Mouse (Mus musculus): ENCODE results near the gene Bnc1. TPM values are rescaled to one million over a fixed set of nuclear protein-coding genes. Genes with fewer than 3 reads are reported as not detected.

The Bnc1 gene
- polyA plus RNA-seq, 1 experiment from 2014 or later = 0.87 TPM

DNA sequence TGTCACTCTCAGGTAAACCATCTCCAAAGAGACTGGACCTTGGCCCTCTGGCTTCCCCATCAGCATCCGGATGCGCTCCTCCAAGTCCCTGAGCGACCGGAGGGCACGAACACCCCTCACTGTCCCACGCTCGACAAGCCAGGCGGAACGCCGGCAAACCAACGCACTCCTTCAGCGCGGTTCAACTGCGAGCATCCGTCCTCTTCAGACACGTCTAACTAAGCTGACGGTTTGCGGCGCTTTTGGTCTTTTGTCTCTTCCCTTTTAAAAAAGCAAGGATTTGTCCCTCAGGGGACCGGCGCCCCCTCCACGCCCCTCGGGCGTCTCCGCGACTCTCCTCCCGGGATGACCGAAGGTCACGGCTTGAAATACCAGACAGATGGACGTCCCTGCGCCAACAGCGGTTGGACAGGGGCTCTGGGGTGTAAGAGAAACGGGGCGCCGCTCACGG, 456 bp downstream of the Bnc1 start:
- DNase-seq (ENCODE audit: low spot score) = no peak

DNA sequence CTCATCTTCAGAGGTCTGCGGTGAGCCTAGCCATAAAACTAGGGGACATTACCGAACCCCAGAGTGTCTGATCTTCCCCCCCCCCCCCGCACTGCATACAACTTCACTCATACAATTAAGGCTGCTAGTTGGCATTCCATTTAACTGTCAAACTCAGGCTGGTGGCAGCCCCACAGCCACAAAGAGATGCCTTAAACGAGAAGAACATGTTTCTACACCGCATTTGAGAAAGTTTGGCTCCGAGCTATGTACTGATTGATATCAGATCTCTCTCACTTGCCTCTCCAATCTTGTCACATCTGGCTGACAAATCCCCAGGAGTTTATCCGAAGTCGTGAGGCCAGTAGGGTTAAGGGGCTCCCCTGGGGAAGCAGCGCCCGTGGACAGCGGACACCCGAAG, 976 bp downstream of the Bnc1 start:
- Histone ChIP-seq H3K4me3 (ENCODE audit: low read depth, low read length) (peak overlapping the region; percentile 57), H3K27ac (replicated peaks) (no peak overlapping the region), H3K4me2 (replicated peaks; ENCODE audit: low read depth) (peak overlapping the region; percentile 84), H3K9me3 (ENCODE audit: control insufficient read depth, low read length) (no peaks in the 10 kb centered on the region), H3K36me3 (ENCODE audit: control insufficient read depth, insufficient read depth, low read length) (no peaks in the 10 kb centered on the region), H3K4me1 (replicated peaks; ENCODE audit: control insufficient read depth, insufficient read depth) (no peaks in the 10 kb centered on the region), H3K9ac (ENCODE audit: low read length) (no peak overlapping the region; the same call in 1 of the 2 replicates), H3K27me3 (ENCODE audit: control insufficient read depth, insufficient read depth, low read length) (peaks cover 10% of the 10 kb centered on the region)
- ATAC-seq (ENCODE audit: low FRiP score, low TSS enrichment) = no peak
- no peak for DNase-seq (ENCODE audit: low spot score)
- no peak for TF ChIP-seq CTCF (IDR thresholded peaks at IDR 0.05; ENCODE audit: low read depth)
- TF ChIP-seq EP300 (optimal IDR thresholded peaks at IDR 0.05) = no peak
- WGBS = 14% methylated on average over 12 of the region's 12 CpGs

More for the DNA sequence above, 456 bp downstream of the Bnc1 start:
- Histone ChIP-seq H3K4me2 (replicated peaks; ENCODE audit: low read depth) (peak overlapping the region; percentile 84), H3K4me3 (ENCODE audit: low read depth, low read length) (peak overlapping the region; percentile 57), H3K9me3 (ENCODE audit: control insufficient read depth, low read length) (no peaks in the 10 kb centered on the region), H3K9ac (ENCODE audit: low read length) (peak overlapping the region; percentile 28), H3K36me3 (ENCODE audit: control insufficient read depth, insufficient read depth, low read length) (no peaks in the 10 kb centered on the region), H3K27ac (replicated peaks) (no peak overlapping the region), H3K4me1 (replicated peaks; ENCODE audit: control insufficient read depth, insufficient read depth) (no peaks in the 10 kb centered on the region), H3K27me3 (ENCODE audit: control insufficient read depth, insufficient read depth, low read length) (peaks cover 10% of the 10 kb centered on the region)
- TF ChIP-seq CTCF (IDR thresholded peaks at IDR 0.05; ENCODE audit: low read depth) = no peak
- no peak for ATAC-seq (ENCODE audit: low FRiP score, low TSS enrichment)
- WGBS = under 1% methylated on average over 36 of the region's 36 CpGs

DNA sequence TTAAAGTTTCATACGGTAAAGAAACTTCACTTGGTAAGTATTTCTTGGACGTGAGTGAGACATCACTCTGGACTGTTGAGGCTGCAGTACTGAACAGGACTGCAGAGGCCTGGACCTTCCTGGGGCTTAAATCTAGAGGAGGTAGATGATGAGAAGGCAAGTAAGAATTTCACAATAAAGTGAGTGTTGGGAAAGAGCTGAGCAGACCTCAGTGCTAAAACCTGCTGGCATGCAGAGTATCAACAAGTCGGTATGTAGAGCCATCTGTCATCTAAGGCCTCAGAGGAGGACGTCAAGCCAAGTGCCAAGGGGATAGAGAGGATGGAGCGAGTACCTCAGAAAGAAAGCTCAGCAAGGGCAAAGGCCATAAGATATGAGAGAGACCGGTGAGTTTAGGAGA, 8.4 kb downstream of the Bnc1 start:
- Histone ChIP-seq H3K4me1 (replicated peaks; ENCODE audit: control insufficient read depth, insufficient read depth) (no peaks in the 10 kb centered on the region), H3K4me3 (ENCODE audit: low read depth, low read length) (no peak overlapping the region), H3K9me3 (ENCODE audit: control insufficient read depth, low read length) (no peaks in the 10 kb centered on the region), H3K9ac (ENCODE audit: low read length) (no peak overlapping the region), H3K27ac (replicated peaks) (no peak overlapping the region), H3K4me2 (replicated peaks; ENCODE audit: low read depth) (no peak overlapping the region), H3K27me3 (ENCODE audit: control insufficient read depth, insufficient read depth, low read length) (no peaks in the 10 kb centered on the region), H3K36me3 (ENCODE audit: control insufficient read depth, insufficient read depth, low read length) (no peaks in the 10 kb centered on the region)
- WGBS = 61% methylated on average over 6 of the region's 6 CpGs
- no peak for TF ChIP-seq CTCF (IDR thresholded peaks at IDR 0.05; ENCODE audit: low read depth)
- TF ChIP-seq EP300 (optimal IDR thresholded peaks at IDR 0.05) = no peak
- peak; percentile 26; the same call in 1 of the 2 replicates for ATAC-seq (ENCODE audit: low FRiP score, low TSS enrichment)
- DNase-seq (ENCODE audit: low spot score) = no peak

DNA sequence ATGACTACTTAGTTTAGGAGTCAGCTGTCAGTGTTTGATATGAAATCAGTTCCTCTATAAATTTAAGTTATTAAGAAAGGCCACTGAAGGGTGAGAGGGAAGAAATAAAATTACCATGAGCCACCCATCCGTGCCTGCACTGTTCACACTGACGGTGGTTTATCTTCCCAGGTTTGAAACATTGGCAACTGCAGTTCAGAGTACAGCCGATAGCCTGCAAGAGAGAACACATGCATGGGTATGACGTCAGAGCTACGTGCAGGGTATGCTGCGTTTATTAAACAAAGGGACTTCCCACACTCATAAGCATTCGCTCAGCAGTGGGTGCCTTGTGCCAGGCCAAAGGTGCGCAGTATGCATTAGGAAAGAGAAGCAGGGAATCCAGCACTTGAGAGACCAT, 13.8 kb downstream of the Bnc1 start:
- ATAC-seq (ENCODE audit: low FRiP score, low TSS enrichment) = no peak
- Histone ChIP-seq H3K27me3 (ENCODE audit: control insufficient read depth, insufficient read depth, low read length) (no peaks in the 10 kb centered on the region), H3K4me3 (ENCODE audit: low read depth, low read length) (no peak overlapping the region), H3K4me1 (replicated peaks; ENCODE audit: control insufficient read depth, insufficient read depth) (no peaks in the 10 kb centered on the region), H3K36me3 (ENCODE audit: control insufficient read depth, insufficient read depth, low read length) (no peaks in the 10 kb centered on the region), H3K4me2 (replicated peaks; ENCODE audit: low read depth) (no peak overlapping the region), H3K9me3 (ENCODE audit: control insufficient read depth, low read length) (no peaks in the 10 kb centered on the region), H3K27ac (replicated peaks) (no peak overlapping the region), H3K9ac (ENCODE audit: low read length) (no peak overlapping the region)
- TF ChIP-seq CTCF (IDR thresholded peaks at IDR 0.05; ENCODE audit: low read depth) (no peak), EP300 (optimal IDR thresholded peaks at IDR 0.05) (no peak)
- DNase-seq (ENCODE audit: low spot score) = no peak
- WGBS = 52% methylated on average over 8 of the region's 8 CpGs

DNA sequence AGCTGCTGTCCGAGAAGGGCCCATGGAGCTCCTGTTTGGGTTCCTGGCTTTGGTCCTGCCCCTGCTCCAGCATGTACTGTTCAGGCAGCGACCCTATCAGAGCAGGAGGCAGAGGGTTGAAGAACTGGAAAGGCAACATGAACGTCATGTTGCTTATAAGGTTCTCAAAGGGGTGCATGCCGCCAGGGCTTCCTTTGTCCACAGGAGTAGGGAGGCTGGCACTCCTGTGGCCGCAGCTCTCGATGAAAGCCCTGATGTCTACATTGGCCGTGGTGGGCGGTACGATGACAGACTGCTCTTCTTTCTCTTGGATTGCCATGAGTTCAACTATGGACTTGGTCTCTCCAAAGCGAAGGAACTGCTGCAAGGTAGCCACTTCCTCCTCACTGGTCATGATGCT, 17.5 kb downstream of the Bnc1 start:
- Histone ChIP-seq H3K27me3 (ENCODE audit: control insufficient read depth, insufficient read depth, low read length) (no peaks in the 10 kb centered on the region), H3K4me3 (ENCODE audit: low read depth, low read length) (no peak overlapping the region), H3K27ac (replicated peaks) (no peak overlapping the region), H3K4me1 (replicated peaks; ENCODE audit: control insufficient read depth, insufficient read depth) (no peaks in the 10 kb centered on the region), H3K9me3 (ENCODE audit: control insufficient read depth, low read length) (no peaks in the 10 kb centered on the region), H3K9ac (ENCODE audit: low read length) (no peak overlapping the region), H3K36me3 (ENCODE audit: control insufficient read depth, insufficient read depth, low read length) (no peaks in the 10 kb centered on the region), H3K4me2 (replicated peaks; ENCODE audit: low read depth) (no peak overlapping the region)
- no peak for TF ChIP-seq EP300 (optimal IDR thresholded peaks at IDR 0.05)
- no peak for TF ChIP-seq CTCF (IDR thresholded peaks at IDR 0.05; ENCODE audit: low read depth)
- no peak for DNase-seq (ENCODE audit: low spot score)
- no peak for ATAC-seq (ENCODE audit: low FRiP score, low TSS enrichment)
- WGBS = 78% methylated on average over 10 of the region's 10 CpGs

DNA sequence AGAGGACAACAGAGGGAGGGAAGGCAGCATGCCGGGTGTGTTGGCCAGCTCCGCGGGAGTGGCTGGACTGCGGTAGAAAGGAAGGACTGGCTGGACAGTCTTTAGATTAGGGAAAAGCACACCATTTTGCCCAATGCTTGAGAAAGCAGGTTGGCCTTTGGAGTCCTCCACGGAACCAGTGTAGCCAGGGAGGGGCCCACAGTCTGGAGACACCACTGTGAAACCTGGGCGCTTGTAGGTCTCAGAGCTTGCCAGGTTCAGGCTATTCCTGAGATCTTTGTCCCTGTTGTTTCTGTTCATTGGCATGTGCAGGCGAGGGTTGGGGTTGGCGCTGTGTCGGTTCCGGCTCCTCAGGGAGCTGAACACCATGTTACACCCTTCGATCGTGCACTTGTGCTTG, 18.2 kb downstream of the Bnc1 start:
- H3K9me3 ChIP-seq (ENCODE audit: control insufficient read depth, low read length) = no peaks in the 10 kb centered on the region
- no peaks in the 10 kb centered on the region for H3K4me1 ChIP-seq (replicated peaks; ENCODE audit: control insufficient read depth, insufficient read depth)
- TF ChIP-seq EP300 (optimal IDR thresholded peaks at IDR 0.05) (no peak), CTCF (IDR thresholded peaks at IDR 0.05; ENCODE audit: low read depth) (no peak)
- no peak overlapping the region for H3K4me2 ChIP-seq (replicated peaks; ENCODE audit: low read depth)
- DNase-seq (ENCODE audit: low spot score) (no peak), ATAC-seq (ENCODE audit: low FRiP score, low TSS enrichment) (no peak)
- H3K9ac ChIP-seq (ENCODE audit: low read length) = no peak overlapping the region
- no peaks in the 10 kb centered on the region for H3K36me3 ChIP-seq (ENCODE audit: control insufficient read depth, insufficient read depth, low read length)
- no peak overlapping the region for H3K27ac ChIP-seq (replicated peaks)
- H3K4me3 ChIP-seq (ENCODE audit: low read depth, low read length) = no peak overlapping the region
- WGBS = 93% methylated on average over 12 of the region's 12 CpGs
- no peaks in the 10 kb centered on the region for H3K27me3 ChIP-seq (ENCODE audit: control insufficient read depth, insufficient read depth, low read length)
